Mouse (Mus musculus) macrophage (primary cell): ENCODE data around the gene Gm12258. TPM values are rescaled to one million over a fixed set of nuclear protein-coding genes. Genes with fewer than 3 reads are reported as not detected.

Experiments
- H3K27ac ChIP-seq: fragments of 350-480 bp; formaldehyde crosslinking; 2 replicates; pipeline ENCODE4 v1.9.0; 2021
- H3K36me3 ChIP-seq: fragments of 350-480 bp; formaldehyde crosslinking; 2 replicates; pipeline ENCODE4 v1.9.0; 2021; ENCODE audit errors: inconsistent target
- H3K4me3 ChIP-seq: fragments of 350-480 bp; formaldehyde crosslinking; 2 replicates; pipeline ENCODE4 v1.9.0; 2021; ENCODE audit errors: inconsistent target
- H3K79me2 ChIP-seq: fragments of 350-480 bp; formaldehyde crosslinking; 2 replicates; pipeline ENCODE4 v1.9.0; 2021; ENCODE audit errors: inconsistent target
- WGBS: methylation state at CpG from one replicate; pipeline ENCODE4 v1.1.7; 2026; ENCODE audit warnings: inconsistent platforms; ENCODE audit not compliant: missing documents; 5-methylcytosine and 5-hydroxymethylcytosine counted together
- polyA plus RNA-seq: library from polyadenylated mRNA; stranded (reverse); fragments of 250-400 nt; gene quantifications from 3 replicates; pipeline ENCODE4 v1.2.4, GENCODE M21; 2018; ENCODE audit warnings: inconsistent platforms

Gm12258 gene
- polyA plus RNA-seq, 1 experiment from 2014 or later = 2.3 TPM

- H3K36me3 ChIP-seq = peaks cover 16% of the 10 kb centered on the region; the same call in 1 of the 2 replicates
- peak within 1 kb of the TSS; percentile 61 for H3K4me3 ChIP-seq
- no peak within 1 kb of the TSS for H3K27ac ChIP-seq
- 5% methylated on average over 37 of the region's 37 CpGs for WGBS
- no peaks in the 10 kb centered on the region for H3K79me2 ChIP-seq
These were observed 20.3 kb downstream of the Gm12258 start, which contains the start of gene 2810021J22Rik for GRCm38 (mm10) chr11:58867039-58867953. Gene 2810021J22Rik (plus strand): TSS chr11:58867216.

- H3K36me3 ChIP-seq = peaks cover 16% of the 10 kb centered on the region; the same call in 1 of the 2 replicates
- H3K27ac ChIP-seq = no peak overlapping the region
- 82% methylated on average over 6 of the region's 6 CpGs for WGBS
- peak overlapping the region; percentile 61 for H3K4me3 ChIP-seq
- no peaks in the 10 kb centered on the region for H3K79me2 ChIP-seq
These were observed 21.0 kb downstream of the Gm12258 start for GRCm38 (mm10) chr11:58867954-58868330.

DNA sequence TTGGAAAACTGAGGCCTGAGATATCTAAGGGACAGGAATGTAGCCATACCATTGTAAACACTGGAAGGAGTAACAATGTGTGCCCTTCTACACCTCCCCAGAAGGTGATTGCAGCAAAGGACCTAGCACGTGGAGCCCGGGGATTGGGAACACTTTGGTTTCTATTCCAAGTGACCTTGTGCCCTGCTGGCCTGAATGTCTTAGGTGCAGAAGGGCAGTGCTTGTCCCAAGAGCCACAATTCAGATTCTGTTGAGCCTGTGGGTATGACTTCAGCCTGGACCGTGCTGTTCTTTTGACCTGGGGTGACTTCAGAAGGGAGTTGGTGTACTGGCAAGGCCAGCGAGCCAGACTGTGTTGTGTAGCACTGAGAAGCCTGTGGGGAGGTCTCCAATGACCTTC, 24.0 kb downstream of the Gm12258 start:
- H3K36me3 ChIP-seq = peaks cover 16% of the 10 kb centered on the region; the same call in 1 of the 2 replicates
- 98% methylated on average over 4 of the region's 4 CpGs for WGBS
- H3K79me2 ChIP-seq = no peaks in the 10 kb centered on the region
- no peak overlapping the region for H3K27ac ChIP-seq
- no peak overlapping the region for H3K4me3 ChIP-seq

GRCm38 (mm10) chr11:58883756-58884155, 36.8 kb downstream of the Gm12258 start:
- Histone ChIP-seq H3K27ac (no peak overlapping the region), H3K36me3 (peaks cover 12% of the 10 kb centered on the region; the same call in 1 of the 2 replicates), H3K79me2 (no peaks in the 10 kb centered on the region), H3K4me3 (no peak overlapping the region)
- WGBS = 41% methylated on average over 7 of the region's 8 CpGs

GRCm38 (mm10) chr11:58890511-58890910, 43.6 kb downstream of the Gm12258 start:
- peaks cover 49% of the 10 kb centered on the region for H3K36me3 ChIP-seq

GRCm38 (mm10) chr11:58894456-58894855, 47.5 kb downstream of the Gm12258 start:
- Histone ChIP-seq H3K36me3 (peaks cover 72% of the 10 kb centered on the region), H3K79me2 (no peaks in the 10 kb centered on the region), H3K4me3 (no peak overlapping the region), H3K27ac (no peak overlapping the region)
- 93% methylated on average over 5 of the region's 6 CpGs for WGBS

More at GRCm38 (mm10) chr11:58890511-58890910, 43.6 kb downstream of the Gm12258 start:
- Histone ChIP-seq H3K79me2 (no peaks in the 10 kb centered on the region), H3K27ac (no peak overlapping the region), H3K4me3 (no peak overlapping the region)
- 93% methylated on average over 9 of the region's 10 CpGs for WGBS

DNA sequence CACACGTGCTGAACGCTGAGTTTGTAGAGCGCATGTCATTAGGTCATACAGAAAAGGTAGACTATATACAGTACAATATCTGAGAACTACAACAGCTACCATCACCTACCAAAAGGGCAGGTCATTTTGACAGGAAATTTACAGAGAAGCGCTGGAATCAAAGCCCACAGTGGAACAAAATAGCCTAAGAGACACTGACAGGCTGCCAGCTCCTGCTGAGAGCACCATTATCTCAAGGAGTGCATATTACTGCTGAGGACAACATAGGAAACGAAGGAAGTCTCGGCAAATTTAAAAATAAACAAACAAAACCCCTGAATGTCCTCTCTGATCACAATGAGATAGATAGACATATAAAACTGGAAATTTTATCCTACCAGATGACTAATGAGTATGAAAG, 50.5 kb downstream of the Gm12258 start:
- H3K79me2 ChIP-seq = no peaks in the 10 kb centered on the region
- 98% methylated on average over 5 of the region's 6 CpGs for WGBS
- peaks cover 56% of the 10 kb centered on the region for H3K36me3 ChIP-seq
- no peak overlapping the region for H3K27ac ChIP-seq
- no peak overlapping the region for H3K4me3 ChIP-seq

DNA sequence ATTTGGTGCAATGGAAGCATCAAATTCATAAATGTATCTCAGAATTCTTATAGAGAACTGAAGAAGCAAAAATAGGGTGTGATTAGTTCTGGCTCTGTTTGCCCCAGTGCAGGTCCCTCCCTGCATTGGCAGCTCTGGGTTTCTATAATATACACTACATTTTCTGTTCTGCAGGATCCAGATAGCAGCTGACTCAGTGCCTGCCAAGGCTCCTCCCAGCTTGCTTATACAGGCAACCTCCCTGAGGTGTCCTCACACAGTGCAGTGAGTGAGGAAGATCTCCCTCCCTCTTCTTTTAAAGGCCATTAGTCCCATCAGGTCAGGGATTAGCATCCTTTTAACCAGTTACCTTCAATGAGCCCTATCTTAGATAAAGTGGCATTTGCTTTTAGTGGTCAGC, 54.1 kb downstream of the Gm12258 start:
- no peak overlapping the region for H3K4me3 ChIP-seq
- no peaks in the 10 kb centered on the region for H3K79me2 ChIP-seq
- peaks cover 35% of the 10 kb centered on the region; the same call in 1 of the 2 replicates for H3K36me3 ChIP-seq
- no peak overlapping the region for H3K27ac ChIP-seq

- H3K27ac ChIP-seq = peak within 1 kb of the TSS; percentile 38
- H3K4me3 ChIP-seq = peak within 1 kb of the TSS; percentile 57
- H3K79me2 ChIP-seq = no peaks in the 10 kb centered on the region
- WGBS = under 1% methylated on average over 39 of the region's 40 CpGs
- peaks cover 19% of the 10 kb centered on the region; the same call in 1 of the 2 replicates for H3K36me3 ChIP-seq
These were observed 56.8 kb downstream of the Gm12258 start, which contains the start of gene Zfp39 for GRCm38 (mm10) chr11:58903511-58904409. Gene Zfp39 (minus strand): TSS chr11:58904225.

GRCm38 (mm10) chr11:58904410-58904718, 57.4 kb downstream of the Gm12258 start:
- no peaks in the 10 kb centered on the region for H3K79me2 ChIP-seq
- peak overlapping the region; percentile 57 for H3K4me3 ChIP-seq
- peaks cover 14% of the 10 kb centered on the region; the same call in 1 of the 2 replicates for H3K36me3 ChIP-seq
- WGBS = 2% methylated on average over 8 of the region's 8 CpGs
- H3K27ac ChIP-seq = peak overlapping the region; percentile 38; the same call in 1 of the 2 replicates

DNA sequence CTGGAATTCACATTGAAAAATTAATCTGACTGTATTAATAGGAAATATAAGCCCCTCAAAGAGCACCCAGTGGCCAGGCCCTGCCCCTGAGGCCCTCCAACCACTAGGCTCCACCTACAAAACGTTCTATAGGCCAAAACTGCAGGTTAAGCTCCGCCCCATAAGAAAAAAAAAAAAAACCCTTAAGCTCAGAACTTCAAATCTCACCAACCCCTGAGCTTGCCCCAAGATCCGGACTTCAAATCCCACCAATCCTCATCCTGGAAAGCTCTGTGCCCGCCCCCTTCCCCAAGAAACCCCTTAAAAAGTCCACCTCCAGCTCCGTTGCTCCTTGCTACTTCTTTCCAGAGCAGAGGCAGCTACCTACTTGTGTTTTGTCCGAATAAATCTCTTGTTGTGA, 57.9 kb downstream of the Gm12258 start:
- peaks cover 13% of the 10 kb centered on the region; the same call in 1 of the 2 replicates for H3K36me3 ChIP-seq
- no peak overlapping the region for H3K27ac ChIP-seq
- peak overlapping the region; percentile 57; the same call in 1 of the 2 replicates for H3K4me3 ChIP-seq
- no peaks in the 10 kb centered on the region for H3K79me2 ChIP-seq
- WGBS = 77% methylated on average over 6 of the region's 6 CpGs

Other genes starting within 250 kb of the Gm12258 start
- 0.59 TPM in 1 of 3 replicates, not detected in the others for gene 2210407C18Rik, start 231.1 kb upstream of the Gm12258 start, polyA plus RNA-seq
- not detected in 3 replicates for gene Olfr323, start 216.7 kb upstream of the Gm12258 start, polyA plus RNA-seq
- gene Trim58, start 206.7 kb upstream of the Gm12258 start, polyA plus RNA-seq = not detected in 3 replicates
- not detected in 3 replicates for gene Olfr322, start 188.4 kb upstream of the Gm12258 start, polyA plus RNA-seq
- not detected in 3 replicates for gene Olfr320, start 166.1 kb upstream of the Gm12258 start, polyA plus RNA-seq
- gene Olfr319, start 148.0 kb upstream of the Gm12258 start, polyA plus RNA-seq = not detected in 3 replicates
- not detected in 3 replicates for gene Olfr318, start 123.1 kb upstream of the Gm12258 start, polyA plus RNA-seq
- not detected in 3 replicates for gene Olfr317, start 107.9 kb upstream of the Gm12258 start, polyA plus RNA-seq
- gene Olfr316, start 94.4 kb upstream of the Gm12258 start, polyA plus RNA-seq = not detected in 3 replicates
- gene Olfr315, start 74.0 kb upstream of the Gm12258 start, polyA plus RNA-seq = not detected in 3 replicates
- gene Olfr314, start 64.2 kb upstream of the Gm12258 start, polyA plus RNA-seq = not detected in 3 replicates
- not detected in 3 replicates for gene Fam183b, start 45.2 kb upstream of the Gm12258 start, polyA plus RNA-seq
- not detected in 3 replicates for gene Olfr313, start 32.2 kb upstream of the Gm12258 start, polyA plus RNA-seq
- gene Olfr312, start 17.9 kb upstream of the Gm12258 start, polyA plus RNA-seq = not detected in 3 replicates
- gene Olfr311, start 7.9 kb upstream of the Gm12258 start, polyA plus RNA-seq = not detected in 3 replicates
- gene 2810021J22Rik, start 20.1 kb downstream of the Gm12258 start, polyA plus RNA-seq = 1.9 to 2.7 TPM (median 1.9 TPM) in 3 replicates
- gene Zfp39, start 57.1 kb downstream of the Gm12258 start, polyA plus RNA-seq = 2.0 to 3.7 TPM (median 2.2 TPM) in 3 replicates
- gene Btnl10, start 70.8 kb downstream of the Gm12258 start, polyA plus RNA-seq = not detected in 3 replicates
- 45.0 to 110 TPM (median 97.1 TPM) in 3 replicates for gene Rnf187, start 91.8 kb downstream of the Gm12258 start, polyA plus RNA-seq
- 0.50 to 0.78 TPM in 2 of 3 replicates, not detected in the other for gene Hist3h2ba, start 101.8 kb downstream of the Gm12258 start, polyA plus RNA-seq
- gene Hist3h2a, start 107.5 kb downstream of the Gm12258 start, polyA plus RNA-seq = 16.2 to 56.9 TPM (median 24.3 TPM) in 3 replicates
- gene Trim17, start 107.5 kb downstream of the Gm12258 start, polyA plus RNA-seq = 0.07 to 0.14 TPM in 2 of 3 replicates, not detected in the other
- gene Trim11, start 130.9 kb downstream of the Gm12258 start, polyA plus RNA-seq = 11.4 to 20.3 TPM (median 14.2 TPM) in 3 replicates